Comparison of ENCODE assay signal across 8 mouse cellular contexts in genomic region chr3:78358377-78358776, GRCm38 (mm10).
DNase-seq lines count a peak whose midpoint lies in the region; ATAC-seq and TF ChIP-seq lines count a peak whose summit lies in the region.

No protein-coding gene starts in this region.

- 44% methylated on average over 1 of the region's 1 CpGs for WGBS in kidney, embryonic 14.5 days
- 63% methylated on average over 1 of the region's 1 CpGs for WGBS in neural tube, embryonic 14.5 days
- 66% methylated on average over 1 of the region's 1 CpGs for WGBS in thymus, adult 2 months

- no peak overlapping the region for H3K4me2 ChIP-seq in kidney, embryonic 14.5 days (replicated peaks; ENCODE audit: low read depth, low read length)
- no peak overlapping the region for H3K4me2 ChIP-seq in neural tube, embryonic 14.5 days (ENCODE audit: low read depth, low read length)

- DNase-seq in kidney, adult 8-10 months, result peak; percentile 18 to 27
- peak; percentile 54 for DNase-seq in NIH3T3 (ENCODE audit: low read depth)
- peak; percentile 74 for DNase-seq in embryo, embryonic 11 days
- peak; percentile 6 to 7 for DNase-seq in kidney, postnatal 4 days
- no peak for DNase-seq in thymus, adult 2 months
- no peak for DNase-seq in thymus, postnatal 14 days

- H3K36me3 ChIP-seq in kidney, embryonic 14.5 days (ENCODE audit: control insufficient read depth, insufficient read depth, low read length), result no peaks in the 10 kb centered on the region
- no peaks in the 10 kb centered on the region for H3K36me3 ChIP-seq in neural tube, embryonic 14.5 days (ENCODE audit: control insufficient read depth, insufficient read depth, low read length)
- H3K36me3 ChIP-seq in thymus, adult 2 months (ENCODE audit: control insufficient read depth, insufficient read depth, low read length), result no peaks in the 10 kb centered on the region

- TF ChIP-seq POLR2A in thymus, adult 2 months (IDR thresholded peaks at IDR 0.05; ENCODE audit: control insufficient read depth, extremely low read depth, insufficient read depth, low read length, poor library complexity), result no peak

- no peak for TF ChIP-seq CTCF in thymus, adult 2 months (IDR thresholded peaks at IDR 0.05; ENCODE audit: borderline replicate concordance, control insufficient read depth, extremely low read depth, insufficient read depth, low read length, poor library complexity)

- no peaks in the 10 kb centered on the region for H3K9me3 ChIP-seq in kidney, embryonic 14.5 days (ENCODE audit: control insufficient read depth, low read length)
- H3K9me3 ChIP-seq in neural tube, embryonic 14.5 days (ENCODE audit: control insufficient read depth, low read length), result no peaks in the 10 kb centered on the region

- H3K27ac ChIP-seq in kidney, embryonic 14.5 days (ENCODE audit: low read depth, low read length), result no peak overlapping the region
- no peak overlapping the region for H3K27ac ChIP-seq in neural tube, embryonic 14.5 days (ENCODE audit: low read depth, low read length)
- H3K27ac ChIP-seq in thymus, adult 2 months (ENCODE audit: control insufficient read depth, insufficient read depth, low read length), result no peak overlapping the region

- ATAC-seq in kidney, embryonic 14.5 days (ENCODE audit: low FRiP score, low TSS enrichment), result no peak
- ATAC-seq in neural tube, embryonic 14.5 days (ENCODE audit: low read depth), result peak; percentile 49; the same call in 1 of the 2 replicates

- H3K4me3 ChIP-seq in kidney, embryonic 14.5 days (ENCODE audit: low read length), result no peak overlapping the region
- no peak overlapping the region for H3K4me3 ChIP-seq in neural tube, embryonic 14.5 days (ENCODE audit: low read depth, low read length)
- H3K4me3 ChIP-seq in thymus, adult 2 months (ENCODE audit: control insufficient read depth, insufficient read depth, low read length), result no peak overlapping the region

- H3K9ac ChIP-seq in kidney, embryonic 14.5 days (ENCODE audit: low read depth, low read length), result no peak overlapping the region
- H3K9ac ChIP-seq in neural tube, embryonic 14.5 days (replicated peaks; ENCODE audit: low read depth, low read length), result no peak overlapping the region

- H3K4me1 ChIP-seq in kidney, embryonic 14.5 days (ENCODE audit: control insufficient read depth, insufficient read depth, low read length), result no peaks in the 10 kb centered on the region
- H3K4me1 ChIP-seq in neural tube, embryonic 14.5 days (ENCODE audit: control insufficient read depth, insufficient read depth, low read length), result no peaks in the 10 kb centered on the region
- H3K4me1 ChIP-seq in thymus, adult 2 months (replicated peaks; ENCODE audit: control insufficient read depth, insufficient read depth, low read length), result no peaks in the 10 kb centered on the region

- H3K27me3 ChIP-seq in kidney, embryonic 14.5 days (ENCODE audit: control insufficient read depth, insufficient read depth, low read length), result no peaks in the 10 kb centered on the region
- H3K27me3 ChIP-seq in neural tube, embryonic 14.5 days (ENCODE audit: control insufficient read depth, insufficient read depth, low read length), result no peaks in the 10 kb centered on the region
- no peaks in the 10 kb centered on the region for H3K27me3 ChIP-seq in thymus, adult 2 months (ENCODE audit: control insufficient read depth, insufficient read depth, low read length)

Comparison
In these comparisons a context has a peak if more than half of its experiments do, and no peak if none do; other contexts are left out.
1. DNase-seq: peak in kidney, adult 8-10 months (2 of 2), NIH3T3 (single experiment), embryo, embryonic 11 days (single experiment) and kidney, postnatal 4 days (2 of 2); none in thymus, adult 2 months (single experiment) and thymus, postnatal 14 days (single experiment).